Mouse (Mus musculus): ENCODE measurements around the gene Wfikkn1.
A peak's percentile ranks its signal among the peaks of the same experiment; 100 is the strongest.

Wfikkn1 gene

GRCm38 (mm10) chr17:25880196-25880910 is at the start of gene Wfikkn1:
Gene Wfikkn1 (minus strand): TSS chr17:25880858.
- peak in 1 of 2 experiments; percentile 62 for DNase-seq

- no peak for DNase-seq
These were observed 44.7 kb upstream of the Wfikkn1 start for GRCm38 (mm10) chr17:25925348-25925747.

- peak; percentile 62 to 75 for DNase-seq
These were observed 41.5 kb upstream of the Wfikkn1 start for GRCm38 (mm10) chr17:25922120-25922519.

GRCm38 (mm10) chr17:25919786-25920642 is 39.4 kb upstream of the Wfikkn1 start:
- DNase-seq = peak; percentile 100

- peak in 1 of 2 experiments; percentile 28 for DNase-seq
These were observed 38.6 kb upstream of the Wfikkn1 start, which contains the start of gene Rab40c for GRCm38 (mm10) chr17:25919144-25919785. Gene Rab40c (minus strand): TSS chr17:25919727.

GRCm38 (mm10) chr17:25918037-25918750 is 37.5 kb upstream of the Wfikkn1 start:
- no peak for DNase-seq

- DNase-seq = no peak
These were observed 36.4 kb upstream of the Wfikkn1 start for GRCm38 (mm10) chr17:25916931-25917647.

DNA sequence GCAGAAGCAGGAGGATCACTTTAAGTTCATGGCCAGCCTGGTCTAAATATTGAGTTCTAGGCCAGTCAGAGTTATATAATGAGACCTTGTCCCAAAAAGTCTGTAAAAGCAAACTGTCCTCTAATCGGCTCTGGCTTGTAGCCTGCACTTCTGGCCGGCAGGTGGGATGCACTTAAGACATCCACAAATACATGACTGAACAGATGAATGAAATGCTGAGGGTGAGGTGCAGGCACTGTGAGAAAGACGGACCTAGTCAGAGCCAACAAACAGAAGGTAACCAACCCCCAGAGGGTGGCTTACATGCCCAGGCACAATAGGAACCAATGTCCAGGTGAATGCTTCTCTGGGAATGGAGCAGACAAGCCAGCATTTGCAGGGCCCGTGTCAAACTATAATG is 33.6 kb upstream of the Wfikkn1 start:
- DNase-seq = no peak

DNA sequence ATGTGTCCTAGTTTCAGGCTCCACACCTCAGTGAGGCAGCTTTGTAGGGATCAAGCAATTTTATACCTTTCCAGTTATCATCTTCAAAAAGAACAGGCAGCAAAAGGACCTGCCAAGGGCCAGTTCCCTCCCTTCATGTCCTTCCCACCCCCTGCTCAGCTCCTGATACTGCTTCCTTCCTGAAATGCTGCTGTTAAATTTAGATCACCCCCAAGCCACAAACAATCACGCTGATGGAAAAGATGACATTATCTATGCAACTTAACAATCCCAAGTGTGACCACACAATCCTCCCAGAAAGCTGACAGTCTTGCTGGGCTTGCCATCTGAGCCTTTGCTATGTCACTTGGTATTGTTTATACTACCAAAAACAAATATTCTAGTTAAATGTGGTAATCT is 33.2 kb upstream of the Wfikkn1 start:
- DNase-seq = no peak

GRCm38 (mm10) chr17:25913186-25913876 is 32.7 kb upstream of the Wfikkn1 start:
- DNase-seq = peak; percentile 52 to 71

DNA sequence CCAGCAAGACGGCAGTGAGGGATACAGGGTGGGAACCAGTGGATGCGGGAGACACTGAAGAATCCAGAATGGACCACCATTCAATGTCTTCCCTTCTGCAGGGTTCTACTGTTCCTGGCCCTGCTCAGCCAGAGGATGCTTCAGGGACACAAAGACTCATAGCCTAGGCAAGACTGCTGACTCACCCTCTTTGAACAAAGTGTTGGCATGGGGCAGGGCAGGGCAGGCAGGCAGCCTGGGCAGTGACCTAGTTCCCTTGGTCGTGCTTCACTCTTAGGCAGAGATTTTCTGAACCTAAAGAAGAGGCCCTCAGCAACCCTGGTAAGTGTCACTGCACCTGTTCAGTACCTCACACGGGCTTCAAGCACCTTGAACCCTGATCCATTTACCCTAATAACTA is 31.2 kb upstream of the Wfikkn1 start:
- DNase-seq = peak; percentile 49 to 71

GRCm38 (mm10) chr17:25907640-25908039 is 27.0 kb upstream of the Wfikkn1 start:
- DNase-seq = no peak

- DNase-seq = no peak
These were observed 22.4 kb upstream of the Wfikkn1 start for GRCm38 (mm10) chr17:25903061-25903460.

DNA sequence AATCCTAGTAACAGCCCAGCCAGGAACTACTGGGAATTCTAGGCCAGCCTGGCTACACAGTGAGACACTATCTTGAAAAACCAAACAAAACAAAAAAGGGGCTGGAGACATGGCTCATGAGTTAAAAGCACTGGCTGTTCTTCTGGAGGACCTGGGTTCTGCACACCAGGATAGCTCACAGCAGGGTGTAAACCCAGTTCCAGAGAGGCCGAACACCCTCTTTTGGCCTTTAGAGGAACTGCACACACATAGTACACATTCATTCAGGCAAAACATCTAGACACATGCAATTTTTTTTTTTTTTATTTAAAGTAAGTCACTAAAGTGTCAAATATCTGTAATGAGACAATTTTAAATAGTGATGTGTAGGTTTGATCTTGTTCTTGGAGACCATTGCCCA is 19.5 kb upstream of the Wfikkn1 start:
- no peak for DNase-seq

GRCm38 (mm10) chr17:25895891-25896290 is 15.2 kb upstream of the Wfikkn1 start:
- DNase-seq = peak in 1 of 2 experiments; percentile 34

GRCm38 (mm10) chr17:25895415-25895814 is 14.8 kb upstream of the Wfikkn1 start:
- peak; percentile 73 to 85 for DNase-seq

DNA sequence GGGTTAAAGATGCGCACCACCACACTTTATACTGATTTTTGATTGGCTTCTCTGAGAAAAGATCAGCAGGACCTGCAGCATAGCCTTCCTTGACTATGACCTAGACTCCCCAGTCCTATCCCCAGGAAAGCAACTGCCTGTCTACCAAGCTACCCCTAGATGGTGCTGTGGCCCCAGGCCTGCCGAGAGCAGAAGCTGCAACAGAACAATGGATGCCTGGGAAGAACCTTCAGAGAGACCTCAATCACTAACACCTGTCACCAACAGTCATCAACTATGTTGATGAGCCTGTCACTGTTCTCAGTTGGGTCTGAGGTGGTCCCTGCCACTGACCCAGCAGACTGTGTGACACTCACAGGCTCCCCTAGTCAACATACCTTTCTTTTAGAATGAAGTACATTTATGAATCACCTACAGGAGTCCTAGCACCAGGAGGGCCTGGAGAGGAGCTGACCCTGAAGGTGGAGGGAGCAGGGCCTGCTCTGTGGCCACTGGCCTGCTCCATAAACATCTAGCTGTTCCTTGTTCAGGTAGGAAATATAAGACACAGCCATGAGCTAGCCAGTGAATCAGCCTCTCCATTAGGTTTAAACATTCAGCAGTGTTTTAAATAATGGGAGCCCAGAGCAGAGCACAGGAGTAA is 13.4 kb upstream of the Wfikkn1 start:
- peak; percentile 80 to 81 for DNase-seq

GRCm38 (mm10) chr17:25888837-25889236 is 8.2 kb upstream of the Wfikkn1 start:
- DNase-seq = no peak

GRCm38 (mm10) chr17:25887467-25887866 is 6.8 kb upstream of the Wfikkn1 start:
- no peak for DNase-seq

DNA sequence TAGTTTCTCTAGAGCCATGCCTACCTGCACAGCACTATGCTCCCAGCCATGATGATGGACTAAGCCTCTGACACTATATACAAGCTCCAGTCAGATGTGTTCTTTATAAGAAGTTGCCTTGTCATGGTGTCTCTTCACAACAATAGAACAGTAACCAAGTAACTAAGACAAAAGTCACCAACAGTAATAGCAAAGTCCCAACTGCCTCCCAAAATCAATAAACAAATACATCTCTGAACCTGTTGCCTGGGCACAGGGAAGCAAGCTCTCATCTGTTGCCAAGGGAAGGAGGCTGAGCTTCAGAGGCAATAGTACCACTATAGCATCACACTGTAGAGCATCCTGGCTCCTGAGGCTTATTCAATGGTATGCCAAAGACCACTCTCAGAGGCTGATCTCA is 6.1 kb upstream of the Wfikkn1 start:
- DNase-seq = no peak

DNA sequence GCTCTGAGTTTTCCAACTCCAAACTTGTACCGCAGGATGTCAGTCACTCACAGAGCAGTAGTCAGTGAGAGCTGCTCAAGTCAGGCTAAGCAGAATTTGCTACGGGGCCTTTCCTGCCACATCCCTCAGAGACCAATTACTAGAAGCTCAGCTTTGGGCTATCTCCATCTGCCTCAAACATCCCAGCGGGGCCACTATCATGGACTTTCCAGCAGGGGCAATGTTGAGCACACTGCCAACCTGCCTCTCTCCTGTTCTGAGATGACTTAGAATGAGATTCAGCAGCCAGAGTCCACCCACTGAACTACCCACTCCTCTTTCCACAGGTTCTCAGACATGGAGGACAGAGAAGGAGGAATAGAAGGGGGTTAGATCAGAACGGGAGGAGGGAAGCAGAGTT is 5.0 kb upstream of the Wfikkn1 start:
- peak in 1 of 2 experiments; percentile 49 for DNase-seq
